Mouse (Mus musculus) kidney, embryonic 15.5 days (tissue): ENCODE measurements around the gene Wee1. TPM values are rescaled to one million over a fixed set of nuclear protein-coding genes. Genes with fewer than 3 reads are reported as not detected.
A peak's percentile ranks its signal among the peaks of the same experiment; 100 is the strongest.

ENCODE experiments used
- ATAC-seq: fragments of 200-750 bp; cut with Nextera tagmentation; replicated peaks from 2 replicates; pipeline ENCODE4 v1.8.0; 2017; ENCODE audit warnings: moderate TSS enrichment; ENCODE audit not compliant: low FRiP score
- H3K27ac ChIP-seq: fragments of 300-500 bp; sonication (generic); 2 replicates; pipeline ENCODE4 v1.5.1; 2015; ENCODE audit warnings: mild to moderate bottlenecking, inconsistent platforms
- H3K27me3 ChIP-seq: fragments of 300-500 bp; sonication (generic); 2 replicates; pipeline ENCODE4 v1.6.1; 2015; ENCODE audit warnings: inconsistent platforms
- H3K36me3 ChIP-seq: fragments of 300-500 bp; sonication (generic); 2 replicates; pipeline ENCODE4 v1.6.1; 2015; ENCODE audit warnings: inconsistent platforms
- H3K4me1 ChIP-seq: fragments of 300-500 bp; sonication (generic); 2 replicates; pipeline ENCODE4 v1.6.1; 2015; ENCODE audit warnings: inconsistent platforms
- H3K4me2 ChIP-seq: fragments of 300-500 bp; sonication (generic); 2 replicates; pipeline ENCODE4 v1.6.1; 2015; ENCODE audit warnings: moderate library complexity, mild to moderate bottlenecking, inconsistent platforms
- H3K4me3 ChIP-seq: fragments of 300-500 bp; sonication (generic); replicated peaks from 2 replicates; pipeline ENCODE4 v1.5.1; 2015; ENCODE audit warnings: mild to moderate bottlenecking, inconsistent platforms
- H3K9ac ChIP-seq: fragments of 300-500 bp; sonication (generic); 2 replicates; pipeline ENCODE4 v1.6.1; 2015; ENCODE audit warnings: mild to moderate bottlenecking, inconsistent platforms
- H3K9me3 ChIP-seq: fragments of 300-500 bp; sonication (generic); replicated peaks from 2 replicates; pipeline ENCODE4 v1.6.1; 2016; ENCODE audit warnings: inconsistent platforms
- WGBS: fragments of 180-500 bp; shearing (Covaris S2); methylation state at CpG from one replicate; pipeline ENCODE4 v1.1.7; 2015; ENCODE audit warnings: mixed read lengths; 5-methylcytosine and 5-hydroxymethylcytosine counted together
- polyA plus RNA-seq: library from polyadenylated mRNA; unstranded; fragments of >200 nt; fragmentation: Nextera tagmentation; extraction: Ambion mirVana; gene quantifications from 2 replicates; pipeline ENCODE4 v1.2.1, GENCODE M21; 2015

Wee1 gene
- 25.1 and 26.6 TPM in 2 replicates for polyA plus RNA-seq

DNA sequence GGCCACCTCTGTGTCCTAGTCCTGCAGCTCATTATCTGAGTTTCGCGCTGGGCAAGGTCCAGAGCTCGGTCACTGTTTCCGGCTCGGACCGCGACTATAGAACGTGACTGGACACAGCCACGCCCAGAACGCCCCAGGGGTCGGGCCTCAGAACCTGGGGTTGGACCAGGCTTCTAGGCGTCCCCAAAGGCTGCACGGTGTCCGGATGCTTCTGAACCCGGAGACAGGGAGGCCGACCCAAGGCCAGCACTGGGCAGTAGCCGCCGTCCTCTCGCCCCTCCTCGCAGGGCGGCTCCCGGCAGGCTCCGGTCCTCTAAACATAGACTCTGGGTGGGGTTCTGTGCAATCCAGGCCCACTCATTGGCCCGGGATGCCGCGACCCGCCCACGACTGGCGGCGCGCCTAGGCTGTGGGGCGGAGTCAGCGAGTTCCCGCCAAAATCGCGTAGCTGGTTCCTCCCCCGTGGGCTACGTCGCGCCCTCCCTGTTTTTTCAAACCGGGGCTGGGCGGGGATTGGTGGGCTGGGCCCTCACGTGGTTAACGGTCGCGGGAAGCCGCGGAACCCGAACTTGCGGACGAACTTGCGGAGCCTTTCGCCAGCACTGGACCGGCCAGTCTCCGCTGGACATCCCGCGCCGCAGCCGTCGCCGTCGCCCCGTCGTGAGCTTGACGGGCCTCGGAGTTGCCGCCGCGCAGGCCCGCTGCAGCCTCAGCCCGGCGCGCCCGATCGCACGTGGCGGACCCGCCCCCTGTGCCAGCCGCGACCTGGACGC is at the start of gene Wee1:
Gene Wee1, plus strand, starts transcription at position 531 of the 773 bp plus-strand sequence.
- ATAC-seq: peak; percentile 99
- peaks cover 7% of the 10 kb centered on the region; the same call in 1 of the 2 replicates for H3K36me3 ChIP-seq
- H3K27ac ChIP-seq: peak within 1 kb of the TSS; percentile 96
- peak within 1 kb of the TSS; percentile 72 for H3K4me2 ChIP-seq
- H3K4me3 ChIP-seq: peak within 1 kb of the TSS; percentile 99
- peaks cover 18% of the 10 kb centered on the region for H3K4me1 ChIP-seq
- peak within 1 kb of the TSS; percentile 92 for H3K9ac ChIP-seq
- H3K27me3 ChIP-seq: no peaks in the 10 kb centered on the region
- WGBS: under 1% methylated on average over 81 of the region's 81 CpGs
- no peaks in the 10 kb centered on the region for H3K9me3 ChIP-seq

DNA sequence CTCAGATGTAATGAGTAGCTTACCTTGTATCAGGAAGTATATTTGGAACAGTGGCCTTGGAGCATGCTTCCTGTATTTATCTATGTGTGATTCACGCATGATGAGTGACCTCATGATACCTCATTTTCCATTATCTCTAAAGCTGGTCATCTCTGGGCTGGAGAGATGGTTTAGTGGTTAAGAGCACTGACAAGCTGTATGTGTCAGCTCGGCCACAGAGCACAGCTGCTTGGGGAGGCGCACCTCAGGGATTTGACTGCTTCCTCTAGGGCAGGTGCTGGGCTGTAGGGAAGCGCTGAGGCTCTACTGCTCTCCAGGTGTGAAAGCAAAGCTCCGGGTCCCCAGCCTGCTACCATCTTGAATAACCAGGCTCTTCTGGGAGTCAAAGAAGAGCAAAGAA is 43.7 kb upstream of the Wee1 start:
- H3K4me3 ChIP-seq: no peak overlapping the region
- no peaks in the 10 kb centered on the region for H3K4me1 ChIP-seq
- H3K27ac ChIP-seq: no peak overlapping the region
- no peaks in the 10 kb centered on the region for H3K9me3 ChIP-seq
- no peak overlapping the region for H3K4me2 ChIP-seq
- no peaks in the 10 kb centered on the region for H3K27me3 ChIP-seq
- ATAC-seq: no peak
- H3K9ac ChIP-seq: no peak overlapping the region
- H3K36me3 ChIP-seq: peaks cover 96% of the 10 kb centered on the region
- WGBS: 89% methylated on average over 5 of the region's 5 CpGs

DNA sequence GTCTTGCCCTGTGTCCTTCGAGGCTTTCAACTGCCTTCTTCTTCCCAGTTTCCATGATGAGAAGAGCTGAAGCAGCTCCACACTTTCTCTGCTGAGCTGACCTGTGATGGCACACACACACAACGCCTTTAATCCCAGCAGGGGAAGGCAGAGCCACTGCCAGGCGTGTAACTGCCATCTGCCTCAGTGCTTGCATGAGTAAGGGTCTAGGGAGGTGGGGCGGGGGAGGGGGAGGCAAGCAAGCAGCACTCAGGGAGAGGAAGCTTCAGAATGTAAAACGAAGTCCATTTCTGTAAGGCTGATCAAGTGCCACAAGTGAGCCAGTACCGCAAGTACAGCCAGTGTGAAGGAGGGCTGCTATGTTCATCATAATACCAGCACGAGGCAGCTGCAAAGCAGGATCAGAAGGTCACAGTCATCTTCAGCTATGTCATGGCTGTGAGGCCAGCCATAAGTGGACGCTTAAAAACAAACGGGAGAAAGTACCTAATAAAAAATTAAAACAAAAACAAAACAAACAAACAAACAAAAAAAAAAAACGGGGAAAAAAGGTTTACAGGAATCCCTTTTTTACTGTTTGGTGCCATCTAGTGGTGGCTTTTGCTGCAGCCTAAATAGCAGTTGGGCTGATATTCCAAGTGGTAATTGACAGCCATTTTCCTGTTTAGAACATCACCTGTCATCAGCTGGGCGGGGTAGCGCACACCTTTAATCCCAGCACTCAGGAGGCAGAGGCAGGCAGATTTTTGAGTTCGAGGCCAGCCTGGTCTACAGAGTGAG is 38.3 kb upstream of the Wee1 start:
- WGBS: 73% methylated on average over 13 of the region's 13 CpGs
- no peaks in the 10 kb centered on the region for H3K9me3 ChIP-seq
- no peak for ATAC-seq

DNA sequence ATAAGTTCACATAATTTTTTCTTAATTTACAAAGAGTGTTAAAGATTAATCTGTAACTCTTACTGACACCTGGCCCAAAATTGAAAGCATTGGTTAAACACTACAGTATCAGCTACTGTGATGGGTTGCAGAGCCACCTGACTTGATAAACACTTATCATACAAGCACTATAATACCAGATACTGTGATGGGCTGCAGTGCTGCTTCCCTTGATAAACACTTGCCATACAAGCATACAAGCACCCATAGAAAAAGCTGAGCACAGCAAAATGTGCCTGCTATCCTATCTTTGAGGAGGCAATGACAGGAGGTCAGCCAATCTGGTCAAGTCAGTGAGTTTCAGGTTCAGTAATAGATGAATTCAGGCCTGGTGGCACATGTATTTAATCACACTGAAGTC is 36.6 kb upstream of the Wee1 start:
- Histone ChIP-seq H3K4me1 (no peaks in the 10 kb centered on the region), H3K36me3 (peaks cover 96% of the 10 kb centered on the region), H3K9ac (no peak overlapping the region), H3K4me3 (no peak overlapping the region), H3K4me2 (no peak overlapping the region), H3K9me3 (no peaks in the 10 kb centered on the region), H3K27ac (no peak overlapping the region), H3K27me3 (no peaks in the 10 kb centered on the region)
- ATAC-seq: no peak

More for the DNA sequence above, 38.3 kb upstream of the Wee1 start:
- Histone ChIP-seq H3K9ac (no peak overlapping the region), H3K27me3 (no peaks in the 10 kb centered on the region), H3K4me2 (no peak overlapping the region), H3K27ac (no peak overlapping the region), H3K4me3 (no peak overlapping the region), H3K36me3 (peaks cover 96% of the 10 kb centered on the region), H3K4me1 (no peaks in the 10 kb centered on the region)

DNA sequence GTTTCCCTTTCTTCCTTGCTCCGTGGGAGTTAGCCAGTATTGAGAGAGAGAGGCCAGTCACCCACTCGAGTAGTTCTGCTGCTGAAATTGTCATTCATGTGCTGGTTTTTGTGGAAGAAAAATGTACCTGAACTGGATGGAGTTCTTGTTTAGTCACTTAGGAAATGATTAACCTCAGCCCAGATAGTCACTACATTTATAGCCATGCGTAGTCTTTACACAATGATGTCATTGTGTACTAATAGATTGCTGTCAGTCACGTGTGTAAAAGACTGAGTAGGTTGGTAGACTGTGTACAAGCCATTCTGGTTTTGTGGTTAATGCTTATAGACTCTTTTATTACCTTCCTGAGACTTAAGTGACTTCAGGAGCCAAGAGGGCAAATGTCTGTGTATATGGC is 33.9 kb upstream of the Wee1 start:
- peaks cover 98% of the 10 kb centered on the region for H3K36me3 ChIP-seq
- no peaks in the 10 kb centered on the region for H3K9me3 ChIP-seq
- H3K9ac ChIP-seq: no peak overlapping the region
- peak overlapping the region; percentile 63 for H3K27ac ChIP-seq
- no peaks in the 10 kb centered on the region for H3K27me3 ChIP-seq
- peak; percentile 86 for ATAC-seq
- no peak overlapping the region for H3K4me2 ChIP-seq
- H3K4me3 ChIP-seq: no peak overlapping the region
- no peaks in the 10 kb centered on the region for H3K4me1 ChIP-seq
- WGBS: 62% methylated on average over 4 of the region's 4 CpGs

DNA sequence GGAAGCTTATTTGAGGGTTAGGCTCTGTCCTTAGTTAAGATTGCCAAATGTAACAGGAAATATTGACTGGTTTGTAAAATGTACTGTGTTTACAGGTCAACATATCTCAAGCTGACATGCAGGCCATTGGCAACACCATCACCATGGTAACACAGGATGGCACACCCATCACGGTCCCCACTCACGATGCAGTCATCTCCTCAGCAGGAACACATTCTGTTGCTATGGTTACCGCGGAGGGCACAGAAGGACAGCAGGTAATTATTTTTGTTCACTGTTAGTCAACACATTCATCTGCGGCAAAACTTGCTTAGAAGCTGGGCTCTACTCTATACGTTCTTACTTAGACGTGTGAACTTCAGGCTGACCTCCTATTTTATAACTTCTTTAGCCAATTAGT is 30.2 kb upstream of the Wee1 start:
- H3K27ac ChIP-seq: no peak overlapping the region
- no peaks in the 10 kb centered on the region for H3K27me3 ChIP-seq
- H3K4me3 ChIP-seq: no peak overlapping the region
- peaks cover 99% of the 10 kb centered on the region for H3K36me3 ChIP-seq
- ATAC-seq: no peak
- H3K4me1 ChIP-seq: 0 out of 2 replicates have a peak, but pooled peaks cover 2% of the 10 kb centered on the region
- H3K9me3 ChIP-seq: no peaks in the 10 kb centered on the region
- no peak overlapping the region for H3K4me2 ChIP-seq
- 75% methylated on average over 7 of the region's 7 CpGs for WGBS
- H3K9ac ChIP-seq: no peak overlapping the region

DNA sequence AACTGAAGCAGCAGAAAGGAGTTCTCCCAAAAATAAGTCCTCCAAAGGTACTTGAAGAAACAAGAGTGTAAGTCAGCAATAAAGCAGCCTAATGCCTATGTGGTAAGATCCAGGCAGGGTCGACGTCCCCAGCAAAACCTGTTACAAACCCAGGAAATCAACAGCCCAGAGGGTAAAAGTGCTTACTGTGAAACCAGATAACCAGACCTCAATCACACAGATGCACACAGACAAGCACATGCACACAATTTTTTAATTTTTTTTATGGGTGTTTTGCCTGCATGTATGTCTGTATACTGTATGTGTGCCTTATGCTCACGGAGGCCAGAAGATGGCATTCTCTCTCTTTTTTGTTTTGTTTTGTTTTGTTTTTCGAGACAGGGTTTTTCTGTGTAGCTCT is 25.5 kb upstream of the Wee1 start:
- H3K36me3 ChIP-seq: peaks cover 56% of the 10 kb centered on the region
- no peak for ATAC-seq
- H3K27me3 ChIP-seq: no peaks in the 10 kb centered on the region
- peaks cover 29% of the 10 kb centered on the region for H3K4me1 ChIP-seq
- no peak overlapping the region for H3K4me3 ChIP-seq
- no peaks in the 10 kb centered on the region for H3K9me3 ChIP-seq
- 75% methylated on average over 4 of the region's 4 CpGs for WGBS
- H3K9ac ChIP-seq: no peak overlapping the region
- peak overlapping the region; percentile 77; the same call in 1 of the 2 replicates for H3K27ac ChIP-seq
- no peak overlapping the region for H3K4me2 ChIP-seq

GRCm38 (mm10) chr7:110097106-110097793 is 24.6 kb upstream of the Wee1 start:
- no peaks in the 10 kb centered on the region for H3K27me3 ChIP-seq
- peaks cover 29% of the 10 kb centered on the region for H3K4me1 ChIP-seq
- H3K36me3 ChIP-seq: peaks cover 47% of the 10 kb centered on the region
- H3K9ac ChIP-seq: no peak overlapping the region
- H3K4me2 ChIP-seq: no peak overlapping the region
- H3K9me3 ChIP-seq: no peaks in the 10 kb centered on the region
- H3K4me3 ChIP-seq: no peak overlapping the region
- peak; percentile 71 for ATAC-seq
- WGBS: 45% methylated on average over 7 of the region's 7 CpGs
- peak overlapping the region; percentile 77 for H3K27ac ChIP-seq

GRCm38 (mm10) chr7:110100854-110101253 is 21.0 kb upstream of the Wee1 start:
- H3K4me3 ChIP-seq: no peak overlapping the region
- 51% methylated on average over 6 of the region's 6 CpGs for WGBS
- no peaks in the 10 kb centered on the region for H3K27me3 ChIP-seq
- H3K9me3 ChIP-seq: no peaks in the 10 kb centered on the region
- no peak overlapping the region for H3K9ac ChIP-seq
- ATAC-seq: no peak
- H3K36me3 ChIP-seq: peaks cover 11% of the 10 kb centered on the region
- peaks cover 29% of the 10 kb centered on the region for H3K4me1 ChIP-seq
- no peak overlapping the region for H3K4me2 ChIP-seq
- H3K27ac ChIP-seq: peak overlapping the region; percentile 81

DNA sequence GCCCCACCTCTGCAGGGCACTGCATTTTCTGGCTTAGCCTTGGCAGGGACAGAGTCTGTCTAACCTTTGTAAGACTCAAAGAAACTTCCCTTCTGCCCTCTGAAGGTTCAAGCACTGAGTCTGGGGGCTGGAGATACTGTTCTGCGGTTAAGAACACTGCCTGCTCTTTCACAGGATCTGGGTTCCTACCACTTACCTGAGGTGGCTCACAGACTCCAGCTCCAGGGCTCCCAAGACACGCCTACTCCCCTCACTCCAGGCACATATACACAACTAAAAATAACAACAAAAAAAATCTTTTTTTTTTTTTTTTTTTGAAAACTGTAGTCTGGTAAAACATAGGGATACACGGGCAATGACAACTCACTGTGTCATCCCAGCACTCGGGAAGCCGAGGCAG is 20.6 kb upstream of the Wee1 start:
- no peak for ATAC-seq
- Histone ChIP-seq H3K9me3 (no peaks in the 10 kb centered on the region), H3K36me3 (peaks cover 6% of the 10 kb centered on the region), H3K4me3 (no peak overlapping the region), H3K27me3 (no peaks in the 10 kb centered on the region), H3K9ac (no peak overlapping the region), H3K4me1 (peaks cover 29% of the 10 kb centered on the region), H3K4me2 (no peak overlapping the region), H3K27ac (peak overlapping the region; percentile 81)
- WGBS: 63% methylated on average over 5 of the region's 5 CpGs

- no peaks in the 10 kb centered on the region for H3K9me3 ChIP-seq
- H3K4me2 ChIP-seq: no peak overlapping the region
Measured at GRCm38 (mm10) chr7:110105041-110105440, 16.8 kb upstream of the Wee1 start.

DNA sequence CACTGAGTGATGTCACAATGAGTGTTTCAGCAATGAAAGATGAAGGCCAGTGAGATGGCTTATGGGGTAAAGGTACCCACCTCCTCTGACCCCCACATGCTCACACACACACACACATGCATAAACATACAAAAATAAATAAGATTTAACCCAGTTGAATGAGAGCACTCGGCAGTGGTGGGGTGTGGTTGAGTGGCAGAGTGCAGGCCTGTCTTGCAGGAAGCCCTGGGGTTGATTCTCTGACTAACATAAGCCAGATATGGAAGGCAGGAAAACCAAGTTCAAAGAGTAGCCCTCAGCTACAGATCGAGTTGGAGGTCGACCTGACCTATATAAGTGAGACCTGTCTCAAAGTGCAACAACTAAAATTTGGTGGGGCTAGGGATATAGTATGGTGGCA is 15.2 kb upstream of the Wee1 start:
- H3K27me3 ChIP-seq: no peaks in the 10 kb centered on the region
- H3K9ac ChIP-seq: no peak overlapping the region
- no peak overlapping the region for H3K27ac ChIP-seq
- no peaks in the 10 kb centered on the region for H3K9me3 ChIP-seq
- H3K4me3 ChIP-seq: no peak overlapping the region
- 67% methylated on average over 3 of the region's 3 CpGs for WGBS
- H3K36me3 ChIP-seq: no peaks in the 10 kb centered on the region
- H3K4me1 ChIP-seq: peaks cover 17% of the 10 kb centered on the region
- no peak overlapping the region for H3K4me2 ChIP-seq
- no peak for ATAC-seq

More at GRCm38 (mm10) chr7:110105041-110105440, 16.8 kb upstream of the Wee1 start:
- Histone ChIP-seq H3K4me1 (peaks cover 20% of the 10 kb centered on the region), H3K27me3 (no peaks in the 10 kb centered on the region), H3K27ac (no peak overlapping the region), H3K36me3 (no peaks in the 10 kb centered on the region), H3K9ac (no peak overlapping the region), H3K4me3 (no peak overlapping the region)
- 84% methylated on average over 5 of the region's 5 CpGs for WGBS
- ATAC-seq: no peak
